Mouse (Mus musculus): Measurements from ENCODE around the gene Entpd2. TPM values are rescaled to one million over a fixed set of nuclear protein-coding genes. Genes with fewer than 3 reads are reported as not detected.

The Entpd2 gene
- polyA plus RNA-seq, 1 experiment from 2014 or later, result 7.6 TPM

- DNase-seq (ENCODE audit: low spot score), result no peak
These were observed 33.9 kb downstream of the Entpd2 start for GRCm38 (mm10) chr2:25429435-25430180.

GRCm38 (mm10) chr2:25430395-25431233, 34.9 kb downstream of the Entpd2 start:
- DNase-seq (ENCODE audit: low spot score), result no peak

- DNase-seq (ENCODE audit: low spot score), result no peak
These were observed 35.7 kb downstream of the Entpd2 start for GRCm38 (mm10) chr2:25431308-25431855.

- DNase-seq (ENCODE audit: low spot score), result no peak
These were observed 36.8 kb downstream of the Entpd2 start for GRCm38 (mm10) chr2:25432326-25433098.

DNA sequence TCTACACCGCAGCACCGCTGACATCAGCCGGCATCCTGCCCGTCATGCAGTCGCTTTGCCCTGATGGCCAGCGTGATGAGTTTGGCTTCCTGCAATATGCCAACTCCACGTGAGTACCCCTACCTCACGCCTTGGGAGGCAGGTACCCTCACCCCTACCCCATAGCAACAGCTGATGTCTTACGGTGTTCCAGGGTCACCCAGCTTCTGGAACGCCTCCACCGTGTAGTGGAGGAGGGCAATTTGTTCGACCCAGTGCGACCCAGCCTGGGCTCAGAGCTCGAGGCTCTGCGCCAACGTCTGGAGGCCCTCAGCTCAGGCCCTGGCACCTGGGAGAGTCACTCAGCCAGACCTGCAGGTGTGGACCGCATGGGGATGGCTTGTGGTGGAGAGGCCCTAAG, 37.4 kb downstream of the Entpd2 start:
- DNase-seq (ENCODE audit: low spot score), result no peak

GRCm38 (mm10) chr2:25434292-25434691, 38.6 kb downstream of the Entpd2 start:
- DNase-seq (ENCODE audit: low spot score), result no peak

- no peak for DNase-seq (ENCODE audit: low spot score)
These were observed 40.7 kb downstream of the Entpd2 start for GRCm38 (mm10) chr2:25436286-25436820.

- no peak for DNase-seq (ENCODE audit: low spot score)
These were observed 45.4 kb downstream of the Entpd2 start for GRCm38 (mm10) chr2:25441067-25441466.

GRCm38 (mm10) chr2:25442682-25443081, 47.0 kb downstream of the Entpd2 start:
- no peak for DNase-seq (ENCODE audit: low spot score)

Small RNA genes within 50 kb of the gene (microRNA-seq; reads per million reads assigned to microRNA genes)
- not detected for gene Mir3087 (ENCODE audit: borderline number of aligned reads)

Other genes with a start within 250 kb of the Entpd2 start
- gene Nrarp, start 215.1 kb upstream of the Entpd2 start, polyA plus RNA-seq (2015; fragmentation: Nextera tagmentation; extraction: Ambion mirVana), result 9.5 TPM in 2 replicates
- gene Tor4a, start 199.0 kb upstream of the Entpd2 start, polyA plus RNA-seq (2015; fragmentation: Nextera tagmentation; extraction: Ambion mirVana), result 23.5 and 25.6 TPM in 2 replicates
- gene Nelfb, start 184.4 kb upstream of the Entpd2 start, polyA plus RNA-seq (2015; fragmentation: Nextera tagmentation; extraction: Ambion mirVana), result 73.3 and 78.1 TPM in 2 replicates
- 0.14 TPM in 1 of 2 replicates, not detected in the other for gene Stpg3, start 181.2 kb upstream of the Entpd2 start, polyA plus RNA-seq (2015; fragmentation: Nextera tagmentation; extraction: Ambion mirVana)
- 0.34 TPM in 1 of 2 replicates, not detected in the other for gene Fam166a, start 177.1 kb upstream of the Entpd2 start, polyA plus RNA-seq (2015; fragmentation: Nextera tagmentation; extraction: Ambion mirVana)
- 460 and 503 TPM in 2 replicates for gene Tubb4b, start 171.2 kb upstream of the Entpd2 start, polyA plus RNA-seq (2015; fragmentation: Nextera tagmentation; extraction: Ambion mirVana)
- 0.05 TPM in 1 of 2 replicates, not detected in the other for gene Slc34a3, start 161.5 kb upstream of the Entpd2 start, polyA plus RNA-seq (2015; fragmentation: Nextera tagmentation; extraction: Ambion mirVana)
- gene Rnf224, start 159.1 kb upstream of the Entpd2 start, polyA plus RNA-seq (2015; fragmentation: Nextera tagmentation; extraction: Ambion mirVana), result not detected in 2 replicates
- 0.80 and 1.2 TPM in 2 replicates for gene Rnf208, start 153.6 kb upstream of the Entpd2 start, polyA plus RNA-seq (2015; fragmentation: Nextera tagmentation; extraction: Ambion mirVana)
- 0.19 and 0.33 TPM in 2 replicates for gene Cysrt1, start 153.4 kb upstream of the Entpd2 start, polyA plus RNA-seq (2015; fragmentation: Nextera tagmentation; extraction: Ambion mirVana)
- 3.4 and 4.9 TPM in 2 replicates for gene AL732309.1, start 149.0 kb upstream of the Entpd2 start, polyA plus RNA-seq (2015; fragmentation: Nextera tagmentation; extraction: Ambion mirVana)
- gene Tmem203, start 140.4 kb upstream of the Entpd2 start, polyA plus RNA-seq (2015; fragmentation: Nextera tagmentation; extraction: Ambion mirVana), result 43.1 and 47.4 TPM in 2 replicates
- 10.2 and 12.6 TPM in 2 replicates for gene Tprn, start 133.3 kb upstream of the Entpd2 start, polyA plus RNA-seq (2015; fragmentation: Nextera tagmentation; extraction: Ambion mirVana)
- 322 and 323 TPM in 2 replicates for gene Ssna1, start 123.4 kb upstream of the Entpd2 start, polyA plus RNA-seq (2015; fragmentation: Nextera tagmentation; extraction: Ambion mirVana)
- 71.5 and 80.6 TPM in 2 replicates for gene Anapc2, start 123.4 kb upstream of the Entpd2 start, polyA plus RNA-seq (2015; fragmentation: Nextera tagmentation; extraction: Ambion mirVana)
- not detected in 2 replicates for gene Tmem210, start 107.7 kb upstream of the Entpd2 start, polyA plus RNA-seq (2015; fragmentation: Nextera tagmentation; extraction: Ambion mirVana)
- 1.4 and 3.6 TPM in 2 replicates for gene Lrrc26, start 106.0 kb upstream of the Entpd2 start, polyA plus RNA-seq (2015; fragmentation: Nextera tagmentation; extraction: Ambion mirVana)
- gene Grin1, start 76.7 kb upstream of the Entpd2 start, polyA plus RNA-seq (2015; fragmentation: Nextera tagmentation; extraction: Ambion mirVana), result 0.12 and 0.21 TPM in 2 replicates
- 37.1 and 40.7 TPM in 2 replicates for gene Man1b1, start 63.5 kb upstream of the Entpd2 start, polyA plus RNA-seq (2015; fragmentation: Nextera tagmentation; extraction: Ambion mirVana)
- 8.7 and 9.1 TPM in 2 replicates for gene Dpp7, start 39.5 kb upstream of the Entpd2 start, polyA plus RNA-seq (2015; fragmentation: Nextera tagmentation; extraction: Ambion mirVana)
- 21.3 and 24.6 TPM in 2 replicates for gene Uap1l1, start 30.2 kb upstream of the Entpd2 start, polyA plus RNA-seq (2015; fragmentation: Nextera tagmentation; extraction: Ambion mirVana)
- 22.8 and 25.4 TPM in 2 replicates for gene Sapcd2, start 23.6 kb upstream of the Entpd2 start, polyA plus RNA-seq (2015; fragmentation: Nextera tagmentation; extraction: Ambion mirVana)
- gene Npdc1, start 3.5 kb downstream of the Entpd2 start, polyA plus RNA-seq (2015; fragmentation: Nextera tagmentation; extraction: Ambion mirVana), result 6.3 and 7.2 TPM in 2 replicates
- 1.4 and 1.8 TPM in 2 replicates for gene Fut7, start 27.4 kb downstream of the Entpd2 start, polyA plus RNA-seq (2015; fragmentation: Nextera tagmentation; extraction: Ambion mirVana)
- gene Abca2, start 32.8 kb downstream of the Entpd2 start, polyA plus RNA-seq (2015; fragmentation: Nextera tagmentation; extraction: Ambion mirVana), result 3.3 and 4.7 TPM in 2 replicates
- 3.6 and 4.7 TPM in 2 replicates for gene Clic3, start 61.0 kb downstream of the Entpd2 start, polyA plus RNA-seq (2015; fragmentation: Nextera tagmentation; extraction: Ambion mirVana)
- 72.4 and 83.3 TPM in 2 replicates for gene Paxx, start 65.2 kb downstream of the Entpd2 start, polyA plus RNA-seq (2015; fragmentation: Nextera tagmentation; extraction: Ambion mirVana)
- 6.3 TPM in 2 replicates for gene Ptgds, start 74.2 kb downstream of the Entpd2 start, polyA plus RNA-seq (2015; fragmentation: Nextera tagmentation; extraction: Ambion mirVana)
- gene Lcn12, start 98.0 kb downstream of the Entpd2 start, polyA plus RNA-seq (2015; fragmentation: Nextera tagmentation; extraction: Ambion mirVana), result not detected in 2 replicates
- 44.3 and 47.2 TPM in 2 replicates for gene Fbxw5, start 104.9 kb downstream of the Entpd2 start, polyA plus RNA-seq (2015; fragmentation: Nextera tagmentation; extraction: Ambion mirVana)
- 5.6 and 6.4 TPM in 2 replicates for gene C8g, start 105.8 kb downstream of the Entpd2 start, polyA plus RNA-seq (2015; fragmentation: Nextera tagmentation; extraction: Ambion mirVana)
- 58.1 and 59.1 TPM in 2 replicates for gene Traf2, start 151.1 kb downstream of the Entpd2 start, polyA plus RNA-seq (2015; fragmentation: Nextera tagmentation; extraction: Ambion mirVana)
- gene Edf1, start 162.0 kb downstream of the Entpd2 start, polyA plus RNA-seq (2015; fragmentation: Nextera tagmentation; extraction: Ambion mirVana), result 466 and 515 TPM in 2 replicates
- gene Mamdc4, start 179.0 kb downstream of the Entpd2 start, polyA plus RNA-seq (2015; fragmentation: Nextera tagmentation; extraction: Ambion mirVana), result 0.53 and 1.0 TPM in 2 replicates
- 184 and 191 TPM in 2 replicates for gene Phpt1, start 179.3 kb downstream of the Entpd2 start, polyA plus RNA-seq (2015; fragmentation: Nextera tagmentation; extraction: Ambion mirVana)
- 0.04 and 0.49 TPM in 2 replicates for gene Ajm1, start 185.9 kb downstream of the Entpd2 start, polyA plus RNA-seq (2015; fragmentation: Nextera tagmentation; extraction: Ambion mirVana)
- 30.3 and 39.7 TPM in 2 replicates for gene Rabl6, start 212.6 kb downstream of the Entpd2 start, polyA plus RNA-seq (2015; fragmentation: Nextera tagmentation; extraction: Ambion mirVana)
- gene Ccdc183, start 221.8 kb downstream of the Entpd2 start, polyA plus RNA-seq (2015; fragmentation: Nextera tagmentation; extraction: Ambion mirVana), result 0.04 and 0.05 TPM in 2 replicates
- gene Tmem141, start 226.1 kb downstream of the Entpd2 start, polyA plus RNA-seq (2015; fragmentation: Nextera tagmentation; extraction: Ambion mirVana), result 5.8 and 7.0 TPM in 2 replicates
- gene Fcna, start 232.2 kb downstream of the Entpd2 start, polyA plus RNA-seq (2015; fragmentation: Nextera tagmentation; extraction: Ambion mirVana), result 9.1 and 9.2 TPM in 2 replicates